ENCODE assay signal across 8 mouse cellular contexts in the genomic region with DNA sequence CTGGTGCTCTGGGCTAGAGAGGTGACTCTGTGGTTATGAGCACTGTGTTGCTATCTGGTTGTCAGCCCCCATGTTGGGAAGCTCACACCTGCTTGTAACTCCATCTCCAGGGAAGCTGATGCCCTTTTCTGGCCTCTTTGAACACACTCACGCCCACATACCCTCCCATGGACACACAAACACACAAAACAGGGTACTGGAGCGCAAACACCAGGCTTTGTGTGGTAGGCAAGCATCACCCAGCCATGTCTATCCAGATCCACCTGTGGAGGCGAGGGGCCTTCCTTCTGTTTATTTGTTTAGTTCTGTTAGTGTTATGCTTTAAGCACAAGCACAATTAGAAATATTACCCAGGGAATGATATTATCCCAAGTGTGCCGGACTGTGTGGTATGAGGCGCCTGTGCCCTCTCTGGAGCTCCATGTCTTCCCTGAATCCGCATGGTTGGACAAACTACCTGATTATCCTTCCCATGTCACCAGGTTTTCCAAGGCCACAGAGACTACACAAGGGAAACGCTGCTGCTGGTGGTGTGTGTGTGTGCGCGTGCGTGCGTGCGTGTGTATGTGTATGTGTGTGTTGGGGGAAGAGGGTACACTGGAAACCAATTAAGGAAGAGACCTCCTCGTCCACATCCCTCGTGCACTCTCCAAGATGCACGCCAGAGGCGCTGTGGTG. TPM values are rescaled to one million over a fixed set of nuclear protein-coding genes. Genes with fewer than 3 reads are reported as not detected.
A peak's percentile ranks its signal among the peaks of the same experiment; 100 is the strongest.
DNase-seq lines count a peak whose midpoint lies in the region; ATAC-seq and TF ChIP-seq lines count a peak whose summit lies in the region.

No protein-coding gene starts in this region.

- H3K9ac ChIP-seq in liver, embryonic 14.5 days (replicated peaks), result no peak overlapping the region

- H3K4me3 ChIP-seq in cortical plate, adult 2 months (ENCODE audit: insufficient read depth, low read length), result peak overlapping the region; percentile 25
- peak overlapping the region; percentile 5 to 53; a peak in 3 of 4 replicates for H3K4me3 ChIP-seq in liver, embryonic 14.5 days (ENCODE audit: insufficient read depth in 1 of 2, low read depth in 2 of 2, low read length in 2 of 2)

- DNase-seq in right cerebral cortex, adult 18-20 months, result peak; percentile 75
- no peak for DNase-seq in right cerebral cortex, postnatal 36 days (ENCODE audit: low spot score in 2 of 2)
- DNase-seq in heart, postnatal 4 days, result peak; percentile 87
- DNase-seq in liver, embryonic 14.5 days (ENCODE audit: low read depth in 3 of 3, low spot score in 3 of 3), result peak in 2 of 3 experiments; percentile 22
- DNase-seq in right cerebral cortex, postnatal 14 days, result peak; percentile 78
- DNase-seq in adipocyte (ENCODE audit: low spot score), result no peak
- DNase-seq in urinary bladder, postnatal 10 days (ENCODE audit: low spot score), result no peak

- ATAC-seq in liver, embryonic 14.5 days (ENCODE audit: insufficient read depth), result no peak

- no peaks in the 10 kb centered on the region for H3K9me3 ChIP-seq in liver, embryonic 14.5 days (ENCODE audit: control insufficient read depth, low read length)

- peak overlapping the region; percentile 68 for H3K4me2 ChIP-seq in liver, embryonic 14.5 days (ENCODE audit: low read depth)

- TF ChIP-seq POLR2A in cortical plate, adult 2 months (IDR thresholded peaks at IDR 0.05; ENCODE audit: extremely low read depth, insufficient read depth, low read length), result no peak

- H3K4me1 ChIP-seq in cortical plate, adult 2 months (ENCODE audit: control insufficient read depth, insufficient read depth, low read length), result no peaks in the 10 kb centered on the region
- peaks cover 2 to 6% of the 10 kb centered on the region in 2 experiments; a peak in 2 of 4 replicates for H3K4me1 ChIP-seq in liver, embryonic 14.5 days (replicated peaks; ENCODE audit: control insufficient read depth in 2 of 2, insufficient read depth in 2 of 2, low read length in 1 of 2)

- no peaks in the 10 kb centered on the region for H3K36me3 ChIP-seq in liver, embryonic 14.5 days (replicated peaks; ENCODE audit: control insufficient read depth, insufficient read depth, low read depth)

- no peak for TF ChIP-seq EP300 in liver, embryonic 14.5 days (IDR thresholded peaks at IDR 0.05; ENCODE audit: low read depth)

- H3K27ac ChIP-seq in cortical plate, adult 2 months (ENCODE audit: insufficient read depth, low read length), result no peak overlapping the region
- no peak overlapping the region for H3K27ac ChIP-seq in liver, embryonic 14.5 days

- H3K27me3 ChIP-seq in liver, embryonic 14.5 days (ENCODE audit: control insufficient read depth, insufficient read depth, low read length), result no peaks in the 10 kb centered on the region

- TF ChIP-seq CTCF in cortical plate, adult 2 months (IDR thresholded peaks at IDR 0.05; ENCODE audit: extremely low read depth, insufficient read depth, low read length), result peak; percentile 81
- peak; percentile 80 for TF ChIP-seq CTCF in liver, embryonic 14.5 days (IDR thresholded peaks at IDR 0.05; ENCODE audit: low read depth)

- 25% methylated on average over 16 of the region's 16 CpGs for WGBS in liver, embryonic 14.5 days (ENCODE audit: insufficient replicate concordance)

RNA-seq across cellular contexts. Expression of gene Ston1, which starts 0.8 kb away (rescaled TPM):
- 3.1 and 4.6 TPM in 2 replicates for polyA plus RNA-seq in cortical plate, adult 2 months (2012; rRNA removed)
- total RNA-seq in heart, postnatal 4 days (2021), result 10 to 100 TPM; 25.3 to 28.7 TPM
- polyA plus RNA-seq in liver, embryonic 14.5 days (2012; rRNA removed), result 1.2 and 1.9 TPM in 2 replicates
- polyA plus RNA-seq in liver, embryonic 14.5 days (2014; fragmentation: Nextera tagmentation; extraction: Ambion mirVana), result 1.2 TPM in 2 replicates

Comparison
In these comparisons a context has a peak if more than half of its experiments do, and no peak if none do; other contexts are left out.
1. DNase-seq: peak in right cerebral cortex, adult 18-20 months (single experiment), heart, postnatal 4 days (single experiment), liver, embryonic 14.5 days (2 of 3) and right cerebral cortex, postnatal 14 days (single experiment); none in right cerebral cortex, postnatal 36 days (0 of 2), adipocyte (single experiment) and urinary bladder, postnatal 10 days (single experiment).